Mouse (Mus musculus) lung, adult 2 months (tissue): ENCODE results near the gene Klhl21. TPM values are rescaled to one million over a fixed set of nuclear protein-coding genes. Genes with fewer than 3 reads are reported as not detected.
A peak's percentile ranks its signal among the peaks of the same experiment; 100 is the strongest.

Experiments
- DNase-seq: peaks from one replicate; pipeline ENCODE4 v3.0.0; 2022
- H3K4me1 ChIP-seq: fragments of 200-500 bp; 2 replicates; pipeline ENCODE4 v1.6.1; 2011; ENCODE audit warnings: low read length; ENCODE audit not compliant: control insufficient read depth, insufficient read depth
- H3K4me3 ChIP-seq: fragments of 200-500 bp; replicated peaks from 2 replicates; pipeline ENCODE3; 2011; ENCODE audit warnings: low read depth, mild to moderate bottlenecking, control low read depth, low read length; ENCODE audit errors: extremely low read depth
- CTCF ChIP-seq: fragments of 200-500 bp; IDR thresholded peaks from 2 replicates; pipeline ENCODE4 v1.5.1; 2011; ENCODE audit warnings: mild to moderate bottlenecking, low read length, control low read depth; ENCODE audit not compliant: insufficient read depth
- POLR2A ChIP-seq: fragments of 200-500 bp; IDR thresholded peaks from 2 replicates; pipeline ENCODE4 v1.6.1; 2011; ENCODE audit warnings: low read depth, mild to moderate bottlenecking, control low read depth, low read length, borderline replicate concordance; ENCODE audit errors: extremely low read depth
- WGBS: fragments of 180-500 bp; shearing (Covaris S2); methylation state at CpG from one replicate; pipeline ENCODE4 v1.1.7; 2018; 5-methylcytosine and 5-hydroxymethylcytosine counted together
- polyA plus RNA-seq: library from polyadenylated mRNA; depleted of rRNA; stranded (reverse); fragments of >200 nt; gene quantifications from 2 replicates; pipeline ENCODE4 v1.2.3, GENCODE M21; 2012

Gene Klhl21
- polyA plus RNA-seq, 1 experiment, result 43.6 TPM

- Histone ChIP-seq H3K4me1 (peaks cover 13% of the 10 kb centered on the region), H3K4me3 (peak overlapping the region; percentile 100)
- peak; percentile 47 for DNase-seq
- TF ChIP-seq CTCF (no peak), POLR2A (no peak)
- 5% methylated on average over 59 of the region's 61 CpGs for whole genome bisulfite sequencing
These were observed 14.1 kb upstream of the Klhl21 start for GRCm38 (mm10) chr4:151994228-151995171.

- Histone ChIP-seq H3K4me1 (peaks cover 15% of the 10 kb centered on the region), H3K4me3 (peak overlapping the region; percentile 100)
- peak; percentile 25; the same call in 1 of the 2 replicates for TF ChIP-seq POLR2A
- TF ChIP-seq CTCF, result no peak
- WGBS, result under 1% methylated on average over 78 of the region's 111 CpGs
- DNase-seq, result no peak
These were observed 13.0 kb upstream of the Klhl21 start for GRCm38 (mm10) chr4:151995371-151996172.

- WGBS, result under 1% methylated on average over 93 of the region's 94 CpGs
- Histone ChIP-seq H3K4me3 (peak within 1 kb of the TSS; percentile 100), H3K4me1 (peaks cover 15% of the 10 kb centered on the region)
- peak; percentile 98 for DNase-seq
- TF ChIP-seq CTCF, result no peak
- peak; percentile 75 for TF ChIP-seq POLR2A
These were observed 12.2 kb upstream of the Klhl21 start, which contains the start of gene Phf13 for GRCm38 (mm10) chr4:151996173-151996950. TSS of gene Phf13 (minus strand) at chr4:151996258.

- Histone ChIP-seq H3K4me1 (peaks cover 15% of the 10 kb centered on the region), H3K4me3 (peak overlapping the region; percentile 83)
- 1% methylated on average over 13 of the region's 13 CpGs for WGBS
- DNase-seq, result no peak
- TF ChIP-seq POLR2A, result no peak
- no peak for TF ChIP-seq CTCF
These were observed 11.7 kb upstream of the Klhl21 start for GRCm38 (mm10) chr4:151996951-151997222.

- TF ChIP-seq POLR2A (no peak), CTCF (no peak)
- WGBS, result 63% methylated on average over 3 of the region's 3 CpGs
These were observed 10.9 kb upstream of the Klhl21 start for GRCm38 (mm10) chr4:151997701-151998100.

GRCm38 (mm10) chr4:151999481-151999880, 9.1 kb upstream of the Klhl21 start:
- WGBS, result 24% methylated on average over 3 of the region's 3 CpGs
- Histone ChIP-seq H3K4me1 (peaks cover 10% of the 10 kb centered on the region), H3K4me3 (no peak overlapping the region)
- TF ChIP-seq POLR2A (no peak), CTCF (no peak)
- no peak for DNase-seq

More at GRCm38 (mm10) chr4:151997701-151998100, 10.9 kb upstream of the Klhl21 start:
- no peak for DNase-seq
- Histone ChIP-seq H3K4me3 (no peak overlapping the region), H3K4me1 (peaks cover 15% of the 10 kb centered on the region)

- Histone ChIP-seq H3K4me3 (no peak overlapping the region), H3K4me1 (peaks cover 7% of the 10 kb centered on the region)
- 23% methylated on average over 4 of the region's 4 CpGs for WGBS
- no peak for TF ChIP-seq POLR2A
- no peak for TF ChIP-seq CTCF
- DNase-seq, result peak; percentile 46
These were observed 7.7 kb upstream of the Klhl21 start for GRCm38 (mm10) chr4:152000906-152001305.

- no peak overlapping the region for H3K4me3 ChIP-seq
- TF ChIP-seq POLR2A (no peak), CTCF (no peak)
- peaks cover 7% of the 10 kb centered on the region for H3K4me1 ChIP-seq
- no peak for DNase-seq
- WGBS, result 68% methylated on average over 4 of the region's 4 CpGs
These were observed 7.3 kb upstream of the Klhl21 start for GRCm38 (mm10) chr4:152001335-152001734.

GRCm38 (mm10) chr4:152002063-152002462, 6.5 kb upstream of the Klhl21 start:
- TF ChIP-seq POLR2A, result no peak
- Histone ChIP-seq H3K4me1 (peaks cover 8% of the 10 kb centered on the region), H3K4me3 (no peak overlapping the region)
- 74% methylated on average over 3 of the region's 3 CpGs for WGBS
- no peak for DNase-seq
